Mouse (Mus musculus) heart, postnatal 0 days (tissue): ENCODE results near the gene Smc6.

Experiments
- CTCF ChIP-seq: IDR thresholded peaks from 2 replicates; pipeline ENCODE4 v1.5.1; 2016; ENCODE audit warnings: antibody characterized with exemption, control low read depth, low read depth
- EP300 ChIP-seq: IDR thresholded peaks from 2 replicates; pipeline ENCODE4 v1.6.1; 2016; ENCODE audit warnings: antibody characterized with exemption, low read depth

GRCm38 (mm10) chr12:11221524-11222330 is 44.0 kb upstream of the Smc6 start:
- TF ChIP-seq CTCF = no peak
- no peak for TF ChIP-seq EP300
